Mouse (Mus musculus) megakaryocyte, embryonic 14.5 days (primary cell): Measurements from ENCODE around the gene Tmem190.

Experiments used
- FLI1 ChIP-seq: IDR thresholded peaks from 2 replicates; pipeline ENCODE4 v1.6.1; 2012; ENCODE audit warnings: low read length, inconsistent platforms, mixed read lengths
- GATA1 ChIP-seq: IDR thresholded peaks from 3 replicates; pipeline ENCODE4 v1.6.1; 2012; ENCODE audit warnings: mixed read lengths, low read length, inconsistent platforms, borderline replicate concordance

GRCm38 (mm10) chr7:4749169-4749568 lies 33.6 kb upstream of the Tmem190 start:
- TF ChIP-seq FLI1 (no peak), GATA1 (no peak)
